ENCODE assay signal across 25 mouse cellular contexts in genomic region chr3:137820688-137821467, GRCm38 (mm10). TPM values are rescaled to one million over a fixed set of nuclear protein-coding genes. Genes with fewer than 3 reads are reported as not detected.
DNase-seq lines count a peak whose midpoint lies in the region; ATAC-seq and TF ChIP-seq lines count a peak whose summit lies in the region.
"Had no signal": no experiment of that assay in that cellular context is flagged by ENCODE, and none has a peak within 500 bp of the region (broad histone marks: within the 10 kb centered on the region; RNA-seq: fewer than 3 reads in every experiment).

No protein-coding gene starts in this region.

- H3K4me3 ChIP-seq in bone marrow macrophage, adult 2 months (ENCODE audit: insufficient read depth, low read length), result no peak overlapping the region
- H3K4me3 ChIP-seq: embryonic facial prominence, embryonic 13.5 days; limb, embryonic 12.5 days; liver, embryonic 15.5 days; lung, embryonic 15.5 days; midbrain, embryonic 12.5 days; stomach, embryonic 15.5 days had no signal

- peak; percentile 32 for DNase-seq in 416B (ENCODE audit: low read depth)
- no peak for DNase-seq in kidney, adult 8-10 months
- DNase-seq in left cerebral cortex, postnatal 4 days, result no peak
- no peak for DNase-seq in left cerebral cortex, postnatal 36 days (ENCODE audit: low spot score in 2 of 2)
- DNase-seq in kidney, postnatal 14 days, result no peak
- DNase-seq: adrenal gland, adult 2 months; B cell, adult 2 months; cerebellum, adult 8-10 months; heart, postnatal 14 days; kidney, postnatal 36 days; layer of hippocampus, postnatal 36 days; retina, postnatal 1 day; right cerebral cortex, postnatal 25 days had no signal

- no peak for TF ChIP-seq POLR2A in bone marrow macrophage, adult 2 months (IDR thresholded peaks at IDR 0.05; ENCODE audit: borderline replicate concordance, low read depth, low read length)

- ATAC-seq in CD4-positive, CD25-positive, alpha-beta regulatory T cell, adult 4 months, result peak; percentile 68
- ATAC-seq in inflammation-experienced regulatory T-cells, adult 6 months, result peak; percentile 66
- ATAC-seq: forebrain, embryonic 16.5 days; hindbrain, embryonic 16.5 days; intestine, embryonic 16.5 days had no signal

- peaks cover 26% of the 10 kb centered on the region for H3K4me1 ChIP-seq in bone marrow macrophage, adult 2 months (ENCODE audit: control insufficient read depth, insufficient read depth, low read length)
- H3K4me1 ChIP-seq: embryonic facial prominence, embryonic 13.5 days; limb, embryonic 12.5 days; liver, embryonic 15.5 days; lung, embryonic 15.5 days; stomach, embryonic 15.5 days had no signal

- no peak for TF ChIP-seq CTCF in bone marrow macrophage, adult 2 months (IDR thresholded peaks at IDR 0.05; ENCODE audit: low read depth, low read length)

- H3K27ac ChIP-seq in bone marrow macrophage, adult 2 months (ENCODE audit: insufficient read depth, low read depth, low read length), result peak overlapping the region; percentile 27
- H3K27ac ChIP-seq: embryonic facial prominence, embryonic 13.5 days; limb, embryonic 12.5 days; liver, embryonic 15.5 days; lung, embryonic 15.5 days; midbrain, embryonic 12.5 days; stomach, embryonic 15.5 days had no signal

- intact Hi-C loops in left cerebral cortex, postnatal 4 days (cut with DNase I), result no loop called here
- intact Hi-C loops in left cerebral cortex, postnatal 36 days (cut with DNase I), result no loop called here

RNA-seq across cellular contexts. Expression of gene H2afz, which starts 43.4 kb away (rescaled TPM):
- 1,000 to 10,000 TPM; 1,486 to 1,582 TPM for polyA plus RNA-seq in CD4-positive, CD25-positive, alpha-beta regulatory T cell, adult 4 months (2017; shearing (Covaris generic))
- polyA plus RNA-seq in bone marrow macrophage, adult 2 months (2012; ENCODE audit: insufficient read depth, insufficient read length, missing spikeins), result 619 and 702 TPM in 2 replicates
- 1,000 to 10,000 TPM; 1,209 to 2,935 (median 1,492) TPM for polyA plus RNA-seq in inflammation-experienced regulatory T-cells, adult 6 months (2017; shearing (Covaris generic))
- 100 to 1,000 TPM; 187 to 226 TPM for total RNA-seq in left cerebral cortex, postnatal 4 days (2021)
- 100 to 1,000 TPM; 160 to 180 TPM for total RNA-seq in left cerebral cortex, postnatal 36 days (2021)

RNA-seq across cellular contexts. Expression of gene Dnajb14, which starts 46.6 kb away (rescaled TPM):
- polyA plus RNA-seq in CD4-positive, CD25-positive, alpha-beta regulatory T cell, adult 4 months (2017; shearing (Covaris generic)), result 1 to 10 TPM; 5.0 to 6.0 TPM
- polyA plus RNA-seq in bone marrow macrophage, adult 2 months (2012; ENCODE audit: insufficient read depth, insufficient read length, missing spikeins), result 55.8 and 62.7 TPM in 2 replicates
- 1 to 10 TPM; 4.5 to 6.1 (median 5.6) TPM for polyA plus RNA-seq in inflammation-experienced regulatory T-cells, adult 6 months (2017; shearing (Covaris generic))
- total RNA-seq in left cerebral cortex, postnatal 4 days (2021), result 10 to 100 TPM; 28.3 to 30.1 TPM
- total RNA-seq in left cerebral cortex, postnatal 36 days (2021), result 10 to 100 TPM; 43.9 to 48.8 TPM
